Mouse (Mus musculus) CH12.LX (cell line): ENCODE data around the gene Hoxd1. TPM values are rescaled to one million over a fixed set of nuclear protein-coding genes. Genes with fewer than 3 reads are reported as not detected.

ENCODE experiments used
- DNase-seq: peaks from one replicate; pipeline ENCODE4 v3.0.0-alpha.2; 2013; ENCODE audit errors: extremely low read depth
- H3K27ac ChIP-seq: 2 replicates; pipeline ENCODE4 v1.5.1; 2012; ENCODE audit warnings: low read depth, mild to moderate bottlenecking, control low read depth, moderate library complexity; ENCODE audit not compliant: insufficient read depth
- H3K27me3 ChIP-seq: replicated peaks from 2 replicates; pipeline ENCODE3; 2012; ENCODE audit warnings: inconsistent platforms
- H3K36me3 ChIP-seq, 2 experiments: replicated peaks in 1 of 2; 2 replicates each; pipeline versions ENCODE3 to v1.6.1; 2012; ENCODE audit warnings: inconsistent platforms in 1 of 2, low read length in 1 of 2, mild to moderate bottlenecking in 1 of 2, mixed read lengths in 1 of 2, moderate library complexity in 1 of 2; ENCODE audit not compliant: control insufficient read depth in 1 of 2, insufficient read depth in 1 of 2
- H3K4me1 ChIP-seq, 2 experiments: 2 replicates each; pipeline ENCODE4 v1.6.1; 2012; ENCODE audit warnings: inconsistent platforms in 1 of 2, moderate library complexity in 1 of 2; ENCODE audit not compliant: insufficient read depth in 2 of 2, control insufficient read depth in 1 of 2
- H3K4me2 ChIP-seq: 2 replicates; pipeline ENCODE4 v1.6.1; 2012; ENCODE audit warnings: low read depth, mild to moderate bottlenecking, control low read depth; ENCODE audit not compliant: poor library complexity, insufficient read depth, severe bottlenecking
- H3K4me3 ChIP-seq, 3 experiments: fragments of 150-350 bp in 1 of 3; sonication (generic) in 1 of 3; replicated peaks in 1 of 3; 2 replicates each; pipeline versions ENCODE3 to v1.5.1; 2011 to 2012; ENCODE audit warnings: low read depth in 2 of 3, low read length in 2 of 3, mild to moderate bottlenecking in 2 of 3, moderate library complexity in 2 of 3, control low read depth in 1 of 3, improper control_type of control experiment in 1 of 3, inconsistent platforms in 1 of 3, mixed read lengths in 1 of 3; ENCODE audit not compliant: poor library complexity in 1 of 3
- H3K79me2 ChIP-seq: replicated peaks from 2 replicates; pipeline ENCODE4 v1.6.1; 2012; ENCODE audit warnings: mild to moderate bottlenecking, moderate library complexity; ENCODE audit not compliant: control insufficient read depth, poor library complexity, insufficient read depth, severe bottlenecking; ENCODE audit errors: extremely low read depth
- H3K9ac ChIP-seq: 2 replicates; pipeline ENCODE4 v1.6.1; 2012; ENCODE audit warnings: low read depth, mild to moderate bottlenecking, control low read depth, moderate library complexity; ENCODE audit not compliant: insufficient read depth
- H3K9me3 ChIP-seq: replicated peaks from 2 replicates; pipeline ENCODE3; 2012; ENCODE audit warnings: low read length, inconsistent platforms, mixed read lengths
- BHLHE40 ChIP-seq: IDR thresholded peaks from 2 replicates; pipeline ENCODE4 v1.6.1; 2011; ENCODE audit warnings: mild to moderate bottlenecking, low read depth, low read length, improper control_type of control experiment
- CHD1 ChIP-seq: IDR thresholded peaks from 2 replicates; pipeline ENCODE4 v1.6.1; 2012; ENCODE audit warnings: low read depth, low read length, improper control_type of control experiment, inconsistent platforms
- CHD2 ChIP-seq: IDR thresholded peaks from 2 replicates; pipeline ENCODE4 v1.6.1; 2011; ENCODE audit warnings: low read length, improper control_type of control experiment
- CTCF ChIP-seq, 2 experiments: IDR thresholded peaks in 1 of 2; conservative IDR thresholded peaks in 1 of 2; 2 replicates each; pipeline ENCODE4 v1.5.1; 2011 to 2012; ENCODE audit warnings: low read depth in 2 of 2, low read length in 2 of 2, improper control_type of control experiment in 1 of 2, inconsistent platforms in 1 of 2, mild to moderate bottlenecking in 1 of 2, moderate library complexity in 1 of 2
- E2F4 ChIP-seq: IDR thresholded peaks from 2 replicates; pipeline ENCODE4 v1.6.1; 2011; ENCODE audit warnings: low read depth, low read length, improper control_type of control experiment; ENCODE audit not compliant: insufficient replicate concordance
- ELF1 ChIP-seq: IDR thresholded peaks from 2 replicates; pipeline ENCODE4 v1.6.1; 2014; ENCODE audit warnings: low read depth, mild to moderate bottlenecking, inconsistent platforms, low read length, improper control_type of control experiment
- EP300 ChIP-seq: IDR thresholded peaks from 2 replicates; pipeline ENCODE4 v1.6.1; 2011; ENCODE audit warnings: low read length, improper control_type of control experiment
- GABPA ChIP-seq: IDR thresholded peaks from 2 replicates; pipeline ENCODE4 v1.6.1; 2012; ENCODE audit warnings: low read depth, low read length, improper control_type of control experiment, inconsistent platforms; ENCODE audit not compliant: insufficient replicate concordance
- HCFC1 ChIP-seq: IDR thresholded peaks from 2 replicates; pipeline ENCODE4 v1.6.1; 2012; ENCODE audit warnings: low read depth, mild to moderate bottlenecking, inconsistent platforms, low read length, improper control_type of control experiment
- IRF4 ChIP-seq: IDR thresholded peaks from 2 replicates; pipeline ENCODE4 v1.6.1; 2014; ENCODE audit warnings: low read depth, mild to moderate bottlenecking, inconsistent platforms, low read length, improper control_type of control experiment
- JUN ChIP-seq: IDR thresholded peaks from 2 replicates; pipeline ENCODE4 v1.6.1; 2011; ENCODE audit warnings: low read depth, mild to moderate bottlenecking, low read length, improper control_type of control experiment, moderate library complexity; ENCODE audit not compliant: insufficient read depth
- JUND ChIP-seq: conservative IDR thresholded peaks from 2 replicates; pipeline ENCODE4 v1.6.1; 2011; ENCODE audit warnings: low read depth, low read length, improper control_type of control experiment
- KAT2A ChIP-seq: IDR thresholded peaks from 2 replicates; pipeline ENCODE4 v1.6.1; 2012; ENCODE audit warnings: low read length, improper control_type of control experiment, inconsistent platforms; ENCODE audit not compliant: insufficient replicate concordance
- MAX ChIP-seq: IDR thresholded peaks from 2 replicates; pipeline ENCODE4 v1.6.1; 2011; ENCODE audit warnings: low read length, improper control_type of control experiment
- MYC ChIP-seq: IDR thresholded peaks from 2 replicates; pipeline ENCODE4 v1.6.1; 2011; ENCODE audit warnings: low read depth, mild to moderate bottlenecking, improper control_type of control experiment, low read length
- NRF1 ChIP-seq: IDR thresholded peaks from 2 replicates; pipeline ENCODE4 v1.6.1; 2014; ENCODE audit warnings: low read depth, mild to moderate bottlenecking, inconsistent platforms, low read length, improper control_type of control experiment, moderate library complexity
- PAX5 ChIP-seq: IDR thresholded peaks from 2 replicates; pipeline ENCODE4 v1.6.1; 2012; ENCODE audit warnings: low read length, inconsistent platforms, mixed read lengths
- POLR2AphosphoS2 ChIP-seq: IDR thresholded peaks from 2 replicates; pipeline ENCODE4 v1.6.1; 2011; ENCODE audit warnings: low read depth, low read length, improper control_type of control experiment
- RAD21 ChIP-seq: IDR thresholded peaks from 2 replicates; pipeline ENCODE4 v1.6.1; 2011; ENCODE audit warnings: low read depth, mild to moderate bottlenecking, low read length, improper control_type of control experiment, moderate library complexity
- RCOR1 ChIP-seq: conservative IDR thresholded peaks from 2 replicates; pipeline ENCODE4 v1.6.1; 2012; ENCODE audit warnings: low read depth, mild to moderate bottlenecking, inconsistent platforms, low read length, improper control_type of control experiment
- SMC3 ChIP-seq: IDR thresholded peaks from 2 replicates; pipeline ENCODE4 v1.6.1; 2011; ENCODE audit warnings: low read depth, low read length, improper control_type of control experiment
- TCF12 ChIP-seq: IDR thresholded peaks from 2 replicates; pipeline ENCODE4 v1.6.1; 2014; ENCODE audit warnings: low read depth, mild to moderate bottlenecking, inconsistent platforms, low read length, improper control_type of control experiment
- USF1 ChIP-seq: IDR thresholded peaks from 2 replicates; pipeline ENCODE4 v1.6.1; 2014; ENCODE audit warnings: low read depth, mild to moderate bottlenecking, inconsistent platforms, low read length, improper control_type of control experiment
- USF2 ChIP-seq: conservative IDR thresholded peaks from 2 replicates; pipeline ENCODE4 v1.6.1; 2011; ENCODE audit warnings: low read depth, low read length, improper control_type of control experiment
- ZC3H11A ChIP-seq: IDR thresholded peaks from 2 replicates; pipeline ENCODE4 v1.6.1; 2012; ENCODE audit warnings: low read depth, mild to moderate bottlenecking, inconsistent platforms, low read length, improper control_type of control experiment
- ZMIZ1 ChIP-seq: IDR thresholded peaks from 2 replicates; pipeline ENCODE4 v1.6.1; 2012; ENCODE audit warnings: low read depth, mild to moderate bottlenecking, inconsistent platforms, low read length, improper control_type of control experiment
- dilution Hi-C: fragments of 300-500 bp; cut with MboI; formaldehyde crosslinking; loops from 2 replicates; pipeline ENCODE4 v1.14.3; 2020; ENCODE audit warnings: low sequenced_read_pairs; ENCODE audit not compliant: extremely low pct_unique_long_range_greater_than_20kb, extremely low pct_ligation_motif_present
- in situ Hi-C: fragments of 300-500 bp; cut with MboI; formaldehyde crosslinking; loops from 3 replicates; pipeline ENCODE4 v1.14.3; 2019; ENCODE audit warnings: low sequenced_read_pairs, low pct_ligation_motif_present, low pct_unique_long_range_greater_than_20kb, mixed read lengths
- polyA plus RNA-seq: library from polyadenylated mRNA; unstranded; fragments of >175 nt; gene quantifications from 2 replicates; pipeline ENCODE4 v1.2.1, GENCODE M21; 2012; ENCODE audit warnings: low read depth; ENCODE audit not compliant: insufficient read length
- total RNA-seq, 2 experiments: library from RNA; depleted of rRNA; stranded (reverse); fragments of 300-350 nt in 1 of 2; fragments of >200 nt in 1 of 2; gene quantifications; 2 replicates each; pipeline ENCODE4 v1.2.3; 2012 to 2014

Gene Hoxd1
- total and polyA plus RNA-seq, 3 experiments: not detected

- H3K79me2 ChIP-seq: no peaks in the 10 kb centered on the region
- TF ChIP-seq NRF1 (no peak), IRF4 (no peak), TCF12 (no peak), JUN (no peak), SMC3 (no peak), GABPA (no peak), PAX5 (no peak), E2F4 (no peak), USF2 (no peak), HCFC1 (no peak), ZMIZ1 (no peak), RCOR1 (no peak), KAT2A (no peak), CHD1 (no peak), ZC3H11A (no peak), MYC (no peak), RAD21 (no peak), CTCF (conservative IDR thresholded peaks at IDR 0.05 in 1 of 2, IDR thresholded peaks at IDR 0.05 in 1 of 2; ENCODE audit: low read depth in 2 of 2, low read length in 2 of 2) (no peak), ELF1 (no peak), POLR2AphosphoS2 (no peak)
- H3K4me2 ChIP-seq: no peak overlapping the region
- no peaks in the 10 kb centered on the region for H3K27me3 ChIP-seq
- no peaks in the 10 kb centered on the region for H3K36me3 ChIP-seq
- no peak overlapping the region for H3K4me3 ChIP-seq
- H3K9ac ChIP-seq: no peak overlapping the region
- dilution Hi-C loops: no loop called here
- H3K27ac ChIP-seq: no peak overlapping the region
- in situ Hi-C loops: no loop called here
- no peak for DNase-seq
- H3K4me1 ChIP-seq: peaks cover 3 to 8% of the 10 kb centered on the region in 2 experiments; a peak in 1 of 4 replicates
- H3K9me3 ChIP-seq: no peaks in the 10 kb centered on the region
Measured at GRCm38 (mm10) chr2:74774359-74774758, 11.6 kb downstream of the Hoxd1 start.

- H3K4me2 ChIP-seq: no peak overlapping the region
- no peak overlapping the region for H3K27ac ChIP-seq
- H3K4me1 ChIP-seq: peaks cover 3 to 12% of the 10 kb centered on the region in 2 experiments; a peak in 2 of 4 replicates
- no peaks in the 10 kb centered on the region for H3K27me3 ChIP-seq
- dilution Hi-C loops (no loop called here), in situ Hi-C loops (no loop called here)
- H3K36me3 ChIP-seq: no peaks in the 10 kb centered on the region
- no peak overlapping the region for H3K4me3 ChIP-seq
- no peaks in the 10 kb centered on the region for H3K9me3 ChIP-seq
- no peaks in the 10 kb centered on the region for H3K79me2 ChIP-seq
- DNase-seq: no peak
- TF ChIP-seq USF1 (no peak), PAX5 (no peak), ZMIZ1 (no peak), BHLHE40 (peak; percentile 75), CHD1 (no peak), KAT2A (no peak), CHD2 (no peak), JUND (no peak), MAX (peak; percentile 71), MYC (no peak), CTCF (conservative IDR thresholded peaks at IDR 0.05 in 1 of 2, IDR thresholded peaks at IDR 0.05 in 1 of 2; ENCODE audit: low read depth in 2 of 2, low read length in 2 of 2) (no peak), EP300 (no peak), RAD21 (no peak), JUN (no peak)
- no peak overlapping the region for H3K9ac ChIP-seq
Measured at GRCm38 (mm10) chr2:74777536-74778275, 14.9 kb downstream of the Hoxd1 start.
